Mouse (Mus musculus) forebrain, postnatal 0 days (tissue): ENCODE measurements at regions not wholly inside any gene's neighbourhood (a gene's known extent, or its start where the extent isn't known, plus 50 kb on each side); places are given as distances from the start of the nearest gene placed in this dataset.
A peak's percentile ranks its signal among the peaks of the same experiment; 100 is the strongest.

Experiments used
- ATAC-seq: fragments of 200-750 bp; cut with Nextera tagmentation; 2 replicates; pipeline ENCODE4 v1.8.0; 2017; ENCODE audit warnings: mild to moderate bottlenecking, moderate library complexity
- DNase-seq: peaks from one replicate; pipeline ENCODE4 v3.0.0-alpha.2; 2015
- H3K27ac ChIP-seq: fragments of 300-500 bp; sonication (generic); 2 replicates; pipeline ENCODE4 v1.5.1; 2014; ENCODE audit warnings: low read depth, mild to moderate bottlenecking, antibody characterized with exemption, low read length, moderate library complexity, mixed read lengths
- H3K27me3 ChIP-seq: fragments of 300-500 bp; sonication (generic); 2 replicates; pipeline ENCODE4 v1.6.1; 2014; ENCODE audit warnings: mild to moderate bottlenecking, low read length, mixed read lengths; ENCODE audit not compliant: insufficient read depth
- H3K36me3 ChIP-seq: fragments of 300-500 bp; sonication (generic); 2 replicates; pipeline ENCODE4 v1.6.1; 2014; ENCODE audit warnings: mild to moderate bottlenecking, moderate library complexity; ENCODE audit not compliant: insufficient read depth
- H3K4me1 ChIP-seq: fragments of 300-500 bp; sonication (generic); 2 replicates; pipeline ENCODE4 v1.6.1; 2014; ENCODE audit warnings: antibody characterized with exemption; ENCODE audit not compliant: insufficient read depth
- H3K4me2 ChIP-seq: fragments of 300-500 bp; sonication (generic); 2 replicates; pipeline ENCODE4 v1.6.1; 2014; ENCODE audit warnings: low read depth, mild to moderate bottlenecking, moderate library complexity
- H3K4me3 ChIP-seq: fragments of 300-500 bp; sonication (generic); 2 replicates; pipeline ENCODE4 v1.5.1; 2014; ENCODE audit warnings: low read depth, low read length, mixed read lengths
- H3K9ac ChIP-seq: fragments of 300-500 bp; sonication (generic); 2 replicates; pipeline ENCODE4 v1.6.1; 2014; ENCODE audit warnings: mild to moderate bottlenecking
- H3K9me3 ChIP-seq: fragments of 300-500 bp; sonication (generic); 2 replicates; pipeline ENCODE4 v1.6.1; 2016; ENCODE audit warnings: low read length
- CTCF ChIP-seq: sonication (generic); IDR thresholded peaks from 2 replicates; pipeline ENCODE4 v1.5.1; 2016; ENCODE audit warnings: antibody characterized with exemption, control low read depth, low read depth
- WGBS: fragments of 180-500 bp; shearing (Covaris S2); extraction: QIAGEN DNeasy Blood & Tissue Kit; methylation state at CpG from one replicate; pipeline ENCODE4 v1.1.7; 2014; 5-methylcytosine and 5-hydroxymethylcytosine counted together

DNA sequence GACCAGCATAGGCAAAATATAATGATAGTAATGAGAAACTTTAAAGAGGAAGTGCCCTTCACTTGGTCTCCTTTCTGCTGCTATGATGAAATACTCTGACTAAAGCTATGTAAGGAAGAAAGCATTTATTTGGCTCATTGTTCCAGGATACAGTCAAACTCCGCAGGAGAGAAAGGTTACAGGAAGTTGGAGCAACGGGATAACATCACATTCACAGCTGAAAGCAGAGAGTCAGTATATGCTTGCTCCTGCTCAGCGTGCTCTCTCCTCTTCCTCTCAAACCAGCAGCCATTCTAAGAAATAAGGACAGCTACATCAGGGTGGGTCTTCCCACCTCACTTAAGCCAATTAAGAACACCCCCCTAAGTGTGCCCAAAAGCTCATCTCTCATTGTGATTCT is 98.9 kb upstream of the Syt10 start:
- Histone ChIP-seq H3K4me2 (no peak overlapping the region), H3K9ac (no peak overlapping the region), H3K36me3 (no peaks in the 10 kb centered on the region), H3K27me3 (no peaks in the 10 kb centered on the region), H3K4me1 (no peaks in the 10 kb centered on the region), H3K4me3 (no peak overlapping the region), H3K9me3 (no peaks in the 10 kb centered on the region), H3K27ac (no peak overlapping the region)
- ATAC-seq, result no peak
- DNase-seq, result no peak
- TF ChIP-seq CTCF, result no peak
- 79% methylated on average over 3 of the region's 3 CpGs for WGBS

DNA sequence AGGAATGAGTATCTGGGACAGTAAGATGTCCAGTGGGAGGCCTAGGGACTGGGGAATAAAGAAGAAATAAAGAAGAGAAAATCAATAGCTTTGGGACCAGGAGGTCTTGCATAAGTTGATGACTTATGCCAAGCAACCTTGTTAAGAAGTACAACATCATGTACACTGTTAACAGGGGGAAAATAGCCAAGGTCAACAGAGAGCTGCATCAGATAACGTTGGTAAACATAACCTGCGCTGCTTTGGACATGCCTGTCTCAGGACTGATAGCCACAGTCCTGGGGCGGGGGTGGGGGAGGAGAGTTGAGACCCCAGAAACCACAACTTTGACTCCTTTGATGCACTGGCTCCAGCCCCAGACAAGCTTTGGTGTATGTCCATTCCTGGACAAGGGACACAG is 90.7 kb upstream of the Syt10 start:
- TF ChIP-seq CTCF, result no peak
- Histone ChIP-seq H3K27me3 (no peaks in the 10 kb centered on the region), H3K36me3 (no peaks in the 10 kb centered on the region), H3K4me3 (no peak overlapping the region), H3K4me2 (no peak overlapping the region), H3K27ac (no peak overlapping the region), H3K9me3 (no peaks in the 10 kb centered on the region), H3K4me1 (no peaks in the 10 kb centered on the region), H3K9ac (no peak overlapping the region)
- 95% methylated on average over 3 of the region's 3 CpGs for WGBS
- ATAC-seq (no peak), DNase-seq (no peak)

DNA sequence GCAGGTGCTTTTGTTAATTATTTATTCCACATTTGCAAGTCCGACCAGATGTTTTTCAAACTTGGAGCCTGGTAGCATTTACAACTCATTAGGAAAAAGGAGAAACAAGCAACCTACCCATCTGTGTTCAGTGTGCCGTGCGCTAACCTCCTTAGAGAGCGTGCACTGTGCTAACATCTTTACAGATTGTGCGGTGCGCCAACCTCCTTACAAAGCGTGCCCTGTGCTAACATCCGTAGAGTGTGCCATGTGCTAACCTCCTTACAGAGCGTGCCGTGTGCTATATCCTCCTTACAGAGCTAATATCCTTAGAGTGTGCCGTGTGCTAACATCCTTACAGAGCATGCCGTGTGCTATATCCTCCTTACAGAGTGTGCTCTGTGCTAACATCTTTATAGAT is 73.9 kb upstream of the Syt10 start:
- no peak overlapping the region for H3K9ac ChIP-seq
- DNase-seq, result peak; percentile 11
- H3K9me3 ChIP-seq, result no peaks in the 10 kb centered on the region
- ATAC-seq, result peak; percentile 47; the same call in 1 of the 2 replicates
- no peaks in the 10 kb centered on the region for H3K4me1 ChIP-seq
- H3K27ac ChIP-seq, result no peak overlapping the region
- H3K4me2 ChIP-seq, result no peak overlapping the region
- no peak for TF ChIP-seq CTCF
- no peaks in the 10 kb centered on the region for H3K36me3 ChIP-seq
- 63% methylated on average over 12 of the region's 12 CpGs for WGBS
- H3K4me3 ChIP-seq, result no peak overlapping the region
- no peaks in the 10 kb centered on the region for H3K27me3 ChIP-seq

DNA sequence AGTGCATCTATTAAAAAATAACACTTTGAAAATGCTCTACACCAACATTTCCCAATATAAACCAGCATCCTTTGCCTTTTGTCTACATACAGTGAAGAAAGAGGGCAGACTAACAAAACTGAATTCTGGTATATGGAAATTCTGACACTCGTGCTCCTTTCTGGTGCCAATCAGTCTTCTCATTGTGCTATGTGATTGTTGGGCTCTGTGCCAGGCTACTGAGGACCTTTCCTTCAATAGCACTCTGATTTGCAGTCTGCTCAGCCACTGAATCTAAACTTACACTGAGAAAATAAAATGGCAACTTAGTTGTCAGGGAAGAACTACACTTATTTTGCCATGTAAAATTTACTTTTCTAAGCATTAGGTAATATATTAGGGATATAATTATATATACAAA is 61.4 kb upstream of the Syt10 start:
- Histone ChIP-seq H3K4me1 (no peaks in the 10 kb centered on the region), H3K27me3 (no peaks in the 10 kb centered on the region), H3K9me3 (no peaks in the 10 kb centered on the region), H3K4me3 (no peak overlapping the region), H3K4me2 (no peak overlapping the region), H3K27ac (no peak overlapping the region), H3K9ac (no peak overlapping the region), H3K36me3 (no peaks in the 10 kb centered on the region)
- WGBS, result 15% methylated on average over 1 of the region's 1 CpGs
- TF ChIP-seq CTCF, result no peak
- DNase-seq, result peak; percentile 38
- peak; percentile 38; the same call in 1 of the 2 replicates for ATAC-seq

DNA sequence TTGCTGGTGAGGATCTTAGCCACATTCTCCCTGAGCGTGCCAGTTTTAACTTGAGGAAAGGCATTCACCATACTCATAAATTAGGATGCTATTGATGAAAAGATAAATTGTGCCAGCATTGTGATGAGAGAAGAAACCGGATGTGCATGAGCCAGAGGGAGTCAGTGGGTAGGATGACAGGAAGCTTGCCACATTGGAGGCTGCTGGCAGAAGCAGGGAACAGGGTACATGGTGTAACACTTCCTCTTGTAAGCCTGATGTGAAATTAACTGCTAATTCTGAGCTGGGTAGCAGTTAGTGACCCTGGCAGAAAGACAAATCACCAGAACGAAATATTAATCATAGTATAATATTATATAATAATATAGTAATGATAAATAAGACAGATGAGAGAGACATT is 52.0 kb upstream of the Syt10 start:
- Histone ChIP-seq H3K9ac (no peak overlapping the region), H3K27ac (no peak overlapping the region), H3K27me3 (no peaks in the 10 kb centered on the region), H3K4me2 (no peak overlapping the region), H3K9me3 (no peaks in the 10 kb centered on the region), H3K36me3 (no peaks in the 10 kb centered on the region), H3K4me1 (no peaks in the 10 kb centered on the region), H3K4me3 (no peak overlapping the region)
- TF ChIP-seq CTCF, result no peak
- ATAC-seq, result no peak
- WGBS, result 76% methylated on average over 3 of the region's 3 CpGs
- DNase-seq, result no peak
